Mouse (Mus musculus) liver, postnatal 0 days (tissue): ENCODE measurements around the gene Hist2h2be. TPM values are rescaled to one million over a fixed set of nuclear protein-coding genes. Genes with fewer than 3 reads are reported as not detected.

Source experiments
- ATAC-seq: fragments of 200-750 bp; cut with Nextera tagmentation; 2 replicates; pipeline ENCODE4 v1.8.0; 2017; ENCODE audit warnings: mild to moderate bottlenecking, moderate library complexity
- DNase-seq: peaks from one replicate; pipeline ENCODE4 v3.0.0-alpha.2; 2016
- H3K27ac ChIP-seq: fragments of 300-500 bp; sonication (generic); 2 replicates; pipeline ENCODE4 v1.5.1; 2014; ENCODE audit warnings: antibody characterized with exemption, moderate library complexity, mild to moderate bottlenecking, low read depth
- H3K27me3 ChIP-seq: fragments of 300-500 bp; sonication (generic); 2 replicates; pipeline ENCODE4 v1.6.1; 2014; ENCODE audit warnings: low read length, control low read depth, mixed read lengths; ENCODE audit not compliant: insufficient read depth
- H3K36me3 ChIP-seq: fragments of 300-500 bp; sonication (generic); replicated peaks from 2 replicates; pipeline ENCODE4 v1.6.1; 2014; ENCODE audit warnings: mild to moderate bottlenecking, control low read depth, low read length, moderate library complexity, mixed read lengths; ENCODE audit not compliant: insufficient read depth
- H3K4me1 ChIP-seq: fragments of 300-500 bp; sonication (generic); 2 replicates; pipeline ENCODE4 v1.6.1; 2014; ENCODE audit warnings: antibody characterized with exemption, mild to moderate bottlenecking, control low read depth; ENCODE audit not compliant: insufficient read depth
- H3K4me2 ChIP-seq: fragments of 300-500 bp; sonication (generic); 2 replicates; pipeline ENCODE4 v1.6.1; 2014; ENCODE audit warnings: low read depth, mild to moderate bottlenecking, low read length, moderate library complexity, mixed read lengths
- H3K4me3 ChIP-seq: fragments of 300-500 bp; sonication (generic); 2 replicates; pipeline ENCODE4 v1.5.1; 2014; ENCODE audit warnings: low read depth, low read length
- H3K9ac ChIP-seq: fragments of 300-500 bp; sonication (generic); replicated peaks from 2 replicates; pipeline ENCODE4 v1.6.1; 2014; ENCODE audit warnings: mild to moderate bottlenecking, moderate library complexity
- H3K9me3 ChIP-seq: fragments of 300-500 bp; sonication (generic); 2 replicates; pipeline ENCODE4 v1.6.1; 2016; ENCODE audit warnings: mild to moderate bottlenecking, control low read depth, low read length, mixed read lengths
- CTCF ChIP-seq: sonication (generic); IDR thresholded peaks from 2 replicates; pipeline ENCODE4 v1.5.1; 2016; ENCODE audit warnings: antibody characterized with exemption, low read depth
- EP300 ChIP-seq: IDR thresholded peaks from 2 replicates; pipeline ENCODE4 v1.6.1; 2016; ENCODE audit warnings: antibody characterized with exemption, low read depth, mild to moderate bottlenecking
- WGBS: fragments of 180-500 bp; shearing (Covaris S2); extraction: QIAGEN DNeasy Blood & Tissue Kit; methylation state at CpG from one replicate; pipeline ENCODE4 v1.1.7; 2014; ENCODE audit not compliant: insufficient replicate concordance; 5-methylcytosine and 5-hydroxymethylcytosine counted together
- polyA plus RNA-seq: library from polyadenylated mRNA; unstranded; fragments of >200 nt; fragmentation: Nextera tagmentation; extraction: Ambion mirVana; gene quantifications from 2 replicates; pipeline ENCODE4 v1.2.1, GENCODE M21; 2015

The Hist2h2be gene
- polyA plus RNA-seq, 1 experiment from 2014 or later, result 4.9 TPM

DNA sequence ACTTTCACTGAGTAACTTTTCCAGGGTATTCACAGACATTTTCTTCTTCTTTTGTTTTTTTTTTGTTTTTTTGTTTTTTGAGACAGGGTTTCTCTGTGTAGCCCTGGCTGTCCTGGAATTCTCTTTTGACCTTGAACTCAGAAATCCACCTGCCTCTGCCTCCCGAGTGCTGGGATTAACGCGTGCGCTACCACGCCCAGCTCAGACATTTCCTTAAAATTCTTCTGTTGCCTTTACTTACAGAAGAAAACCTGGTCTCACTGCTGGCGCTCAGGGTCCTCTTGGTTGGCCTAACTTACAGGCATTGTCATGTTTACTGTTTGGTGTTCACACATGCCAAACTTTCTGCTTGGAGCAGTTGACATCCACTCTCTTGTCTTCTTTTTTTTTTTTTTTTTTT is 45.7 kb upstream of the Hist2h2be start:
- no peak overlapping the region for H3K9ac ChIP-seq
- no peak overlapping the region for H3K4me3 ChIP-seq
- H3K27ac ChIP-seq, result no peak overlapping the region
- peaks cover 26% of the 10 kb centered on the region for H3K4me1 ChIP-seq
- DNase-seq (no peak), ATAC-seq (no peak)
- no peak overlapping the region for H3K4me2 ChIP-seq
- TF ChIP-seq EP300, result no peak
- TF ChIP-seq CTCF, result no peak
- no peaks in the 10 kb centered on the region for H3K9me3 ChIP-seq
- H3K36me3 ChIP-seq, result peaks cover 42% of the 10 kb centered on the region
- H3K27me3 ChIP-seq, result no peaks in the 10 kb centered on the region
- WGBS, result 90% methylated on average over 6 of the region's 6 CpGs

DNA sequence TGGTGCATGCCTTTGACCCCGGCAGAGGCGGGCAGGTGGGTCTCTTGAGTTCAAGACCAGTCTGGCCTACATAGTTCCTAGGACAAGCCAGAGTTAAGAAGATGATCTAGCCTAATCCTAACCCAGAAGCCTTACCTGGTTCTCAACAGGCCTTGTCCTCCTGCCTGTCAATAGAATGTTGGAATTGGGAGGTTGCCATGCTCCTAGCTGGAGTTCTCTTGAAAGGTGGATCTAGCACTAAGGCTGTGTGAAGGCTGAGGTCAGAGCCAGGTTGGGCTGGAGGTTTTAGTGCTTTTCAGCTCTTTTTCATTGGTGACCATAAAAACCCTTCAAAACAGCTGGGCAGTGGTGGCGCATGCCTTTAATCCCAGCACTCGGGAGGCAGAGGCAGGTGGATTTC is 42.5 kb upstream of the Hist2h2be start:
- peaks cover 6% of the 10 kb centered on the region for H3K4me1 ChIP-seq
- H3K36me3 ChIP-seq, result peaks cover 39% of the 10 kb centered on the region
- no peak overlapping the region for H3K4me3 ChIP-seq
- ATAC-seq (no peak), DNase-seq (no peak)
- TF ChIP-seq EP300 (no peak), CTCF (no peak)
- no peak overlapping the region for H3K27ac ChIP-seq
- no peaks in the 10 kb centered on the region for H3K9me3 ChIP-seq
- WGBS, result 77% methylated on average over 4 of the region's 4 CpGs
- no peak overlapping the region for H3K9ac ChIP-seq
- H3K4me2 ChIP-seq, result no peak overlapping the region
- H3K27me3 ChIP-seq, result no peaks in the 10 kb centered on the region

DNA sequence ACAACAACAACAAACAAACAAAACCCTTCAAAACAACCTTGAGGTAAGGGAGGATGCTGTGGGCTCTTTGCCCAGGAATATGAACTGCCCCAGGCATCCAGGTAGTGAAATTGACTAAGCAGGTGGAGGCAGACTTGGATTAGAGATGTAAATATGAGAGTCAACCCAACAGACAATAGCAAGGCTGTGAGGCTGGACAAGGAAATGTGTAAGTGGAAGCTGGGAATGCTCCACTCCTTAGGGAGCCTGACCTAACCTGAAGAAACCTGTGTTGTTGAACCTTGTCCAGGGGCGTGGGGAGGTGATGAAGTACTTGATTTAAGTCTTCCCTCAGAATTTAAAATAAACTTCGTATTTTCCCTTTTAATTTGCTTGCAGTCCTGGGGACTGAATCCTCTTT is 42.0 kb upstream of the Hist2h2be start:
- H3K9ac ChIP-seq, result no peak overlapping the region
- TF ChIP-seq EP300 (no peak), CTCF (no peak)
- H3K4me2 ChIP-seq, result no peak overlapping the region
- H3K27me3 ChIP-seq, result no peaks in the 10 kb centered on the region
- DNase-seq (no peak), ATAC-seq (no peak)
- 85% methylated on average over 2 of the region's 2 CpGs for WGBS
- H3K36me3 ChIP-seq, result peaks cover 38% of the 10 kb centered on the region
- H3K9me3 ChIP-seq, result no peaks in the 10 kb centered on the region
- no peak overlapping the region for H3K4me3 ChIP-seq
- no peak overlapping the region for H3K27ac ChIP-seq
- peaks cover 2% of the 10 kb centered on the region for H3K4me1 ChIP-seq

DNA sequence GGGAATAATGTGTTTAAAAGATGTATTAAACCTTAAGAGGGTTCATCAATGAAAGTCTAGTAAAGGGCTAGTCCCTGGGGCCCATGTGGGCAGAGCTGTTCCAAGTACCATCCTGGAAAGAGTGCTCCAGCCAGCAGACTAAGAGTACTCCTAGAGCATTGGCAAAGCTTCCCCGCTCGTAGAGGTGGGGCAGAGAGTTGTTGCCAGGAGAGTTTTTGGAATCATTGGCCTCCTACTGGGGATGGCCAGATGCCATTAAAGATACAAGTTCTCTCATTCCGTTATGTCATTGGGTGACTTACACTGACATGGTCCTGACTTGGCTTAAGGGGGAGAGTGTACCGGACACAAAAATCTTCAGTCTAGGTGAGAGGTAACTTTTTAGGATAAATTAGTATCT is 41.4 kb upstream of the Hist2h2be start:
- H3K4me1 ChIP-seq, result no peaks in the 10 kb centered on the region; the same call in 1 of the 2 replicates
- TF ChIP-seq CTCF (no peak), EP300 (no peak)
- H3K4me2 ChIP-seq, result no peak overlapping the region
- no peaks in the 10 kb centered on the region for H3K27me3 ChIP-seq
- no peak overlapping the region for H3K27ac ChIP-seq
- no peak for DNase-seq
- 81% methylated on average over 4 of the region's 4 CpGs for WGBS
- no peak overlapping the region for H3K9ac ChIP-seq
- H3K36me3 ChIP-seq, result peaks cover 33% of the 10 kb centered on the region
- no peak overlapping the region for H3K4me3 ChIP-seq
- no peaks in the 10 kb centered on the region for H3K9me3 ChIP-seq
- no peak for ATAC-seq

DNA sequence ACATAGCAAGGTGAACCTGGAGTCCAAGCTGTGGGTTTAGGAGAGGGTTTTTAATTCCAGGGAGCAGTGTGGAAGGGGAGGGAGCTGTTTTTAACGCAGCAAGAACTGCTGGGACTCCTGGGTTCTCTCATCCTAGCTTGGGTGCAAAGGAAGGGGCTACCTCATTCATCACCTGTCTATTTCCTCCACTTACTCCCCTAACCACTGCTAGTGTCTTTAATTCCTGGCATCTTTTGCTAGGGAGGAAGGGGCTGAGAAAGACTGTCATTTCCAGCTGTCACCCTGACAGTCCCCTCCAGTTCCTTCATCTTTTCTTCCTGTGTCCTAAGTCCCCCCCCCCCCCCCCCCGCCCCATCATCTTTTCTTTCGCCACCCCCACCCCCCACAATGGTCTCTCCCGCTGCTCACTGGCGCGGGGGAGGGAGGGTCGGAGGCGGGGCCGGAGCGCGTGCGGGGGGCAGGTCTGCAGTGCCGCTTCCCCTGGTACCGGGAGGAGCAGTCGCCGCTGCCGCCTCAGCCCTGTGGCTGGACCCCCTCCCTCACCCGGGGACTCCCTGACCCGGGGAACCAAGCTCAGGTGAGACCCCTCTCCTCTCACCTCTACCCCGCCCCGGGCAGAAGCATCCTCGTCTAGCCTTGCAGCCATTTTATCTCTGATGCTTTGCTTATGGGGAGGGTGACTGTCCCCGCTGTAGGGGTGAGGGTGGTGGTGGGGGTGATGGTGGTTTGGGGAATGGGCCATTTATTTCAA is 40.0 kb upstream of the Hist2h2be start, which contains the start of gene Sv2a:
Gene Sv2a, plus strand, starts transcription at position 425 of the 751 bp plus-strand sequence.
- no peak within 1 kb of the TSS for H3K27ac ChIP-seq
- H3K4me2 ChIP-seq, result peak within 1 kb of the TSS; percentile 73
- no peaks in the 10 kb centered on the region for H3K27me3 ChIP-seq
- H3K4me1 ChIP-seq, result no peaks in the 10 kb centered on the region
- DNase-seq (peak; percentile 51), ATAC-seq (peak; percentile 38; the same call in 1 of the 2 replicates)
- H3K9ac ChIP-seq, result 0 out of 2 replicates have a peak within 1 kb of the TSS, but pooled peaks have one; percentile 44
- WGBS, result 6% methylated on average over 9 of the region's 23 CpGs
- H3K4me3 ChIP-seq, result peak within 1 kb of the TSS; percentile 34
- no peaks in the 10 kb centered on the region for H3K9me3 ChIP-seq
- peaks cover 22% of the 10 kb centered on the region for H3K36me3 ChIP-seq
- no peak for TF ChIP-seq CTCF
- TF ChIP-seq EP300, result no peak

DNA sequence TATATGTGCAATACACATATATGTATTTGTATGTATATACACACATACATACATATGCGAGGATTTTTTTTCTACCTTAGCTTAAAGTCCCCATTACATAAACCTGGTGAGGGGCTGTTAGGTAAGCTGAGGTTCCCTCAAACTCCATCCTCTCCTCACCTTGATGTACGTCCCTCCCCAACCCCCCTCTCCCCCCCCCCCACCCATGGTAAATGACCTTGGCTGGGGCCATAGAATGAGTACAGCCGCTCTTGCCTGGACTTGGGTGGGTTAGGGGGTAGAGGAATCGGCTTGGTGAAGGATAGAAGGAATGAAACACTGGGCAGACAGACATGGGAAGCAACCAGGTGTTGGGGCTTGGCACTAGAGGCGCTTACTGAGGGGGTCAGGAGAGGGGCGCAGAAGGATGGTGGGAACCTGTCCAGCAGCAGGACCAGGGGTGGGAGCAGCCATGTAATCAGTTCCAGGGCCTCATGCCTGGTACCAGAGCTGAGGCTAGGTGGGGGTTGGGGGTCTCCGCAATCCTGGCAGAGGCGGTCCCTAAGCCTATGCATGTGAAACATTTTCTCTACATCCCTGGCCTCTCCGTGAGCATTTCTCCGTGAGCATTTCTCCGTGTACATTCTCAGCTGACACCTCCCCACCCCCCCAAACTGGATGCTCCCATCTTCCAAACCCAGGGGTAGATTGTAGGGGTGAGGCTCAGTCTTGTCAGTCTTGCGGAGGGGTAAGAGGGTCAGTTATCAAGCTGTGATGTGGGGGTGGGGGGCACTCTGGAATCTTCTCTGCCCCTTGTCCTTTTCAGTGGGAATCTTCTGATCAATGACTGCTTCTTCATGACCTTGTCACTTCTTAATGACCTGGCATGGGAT is 39.2 kb upstream of the Hist2h2be start:
- TF ChIP-seq EP300, result no peak
- DNase-seq, result no peak
- H3K27ac ChIP-seq, result no peak overlapping the region
- 55% methylated on average over 12 of the region's 12 CpGs for WGBS
- H3K9ac ChIP-seq, result no peak overlapping the region
- H3K4me3 ChIP-seq, result peak overlapping the region; percentile 34; the same call in 1 of the 2 replicates
- ATAC-seq, result no peak
- no peaks in the 10 kb centered on the region for H3K4me1 ChIP-seq
- H3K4me2 ChIP-seq, result peak overlapping the region; percentile 73
- no peaks in the 10 kb centered on the region for H3K9me3 ChIP-seq
- no peaks in the 10 kb centered on the region for H3K27me3 ChIP-seq
- H3K36me3 ChIP-seq, result peaks cover 16% of the 10 kb centered on the region
